In genomic region chr19:47438445-47438844, GRCm38 (mm10) we compare ENCODE assay signal across 9 mouse cellular contexts. TPM values are rescaled to one million over a fixed set of nuclear protein-coding genes. Genes with fewer than 3 reads are reported as not detected.
A peak's percentile ranks its signal among the peaks of the same experiment; 100 is the strongest.
DNase-seq lines count a peak whose midpoint lies in the region; ATAC-seq and TF ChIP-seq lines count a peak whose summit lies in the region.
"Had no signal": no experiment of that assay in that cellular context is flagged by ENCODE, and none has a peak within 500 bp of the region (broad histone marks: within the 10 kb centered on the region; RNA-seq: fewer than 3 reads in every experiment).

No protein-coding gene starts in this region.

- peaks cover 62% of the 10 kb centered on the region for H3K4me1 ChIP-seq in heart, embryonic 10.5 days
- H3K4me1 ChIP-seq in limb, embryonic 15.5 days, result peaks cover 70% of the 10 kb centered on the region

- ATAC-seq in limb, embryonic 15.5 days (ENCODE audit: insufficient number of reproducible peaks, low FRiP score, low TSS enrichment, low read depth), result peak; percentile 85
- ATAC-seq: Patski had no signal

- 43% methylated on average over 5 of the region's 5 CpGs for WGBS in heart, embryonic 10.5 days
- 20% methylated on average over 5 of the region's 5 CpGs for WGBS in limb, embryonic 15.5 days

- DNase-seq in layer of hippocampus, postnatal 10 days (ENCODE audit: low spot score in 2 of 2), result peak; percentile 49 to 56
- DNase-seq in layer of hippocampus, adult 18-20 months (ENCODE audit: low spot score in 2 of 2), result no peak
- DNase-seq in brain, embryonic 14.5 days (ENCODE audit: low read depth), result peak; percentile 86
- no peak for DNase-seq in heart, embryonic 10.5 days (ENCODE audit: low spot score)
- no peak for DNase-seq in embryo, embryonic 10.5 days (ENCODE audit: low spot score)
- no peak for DNase-seq in left cerebral cortex, adult 9 months (ENCODE audit: low spot score in 2 of 2)
- DNase-seq in c-Kit-positive CD71-positive TER-119-positive erythroid progenitor cells, embryonic 14.5 days (ENCODE audit: low spot score), result no peak

- no peaks in the 10 kb centered on the region for H3K27me3 ChIP-seq in heart, embryonic 10.5 days (ENCODE audit: insufficient read depth, poor library complexity, severe bottlenecking)
- no peaks in the 10 kb centered on the region for H3K27me3 ChIP-seq in limb, embryonic 15.5 days
- H3K27me3 ChIP-seq: Patski had no signal

- peaks cover 12% of the 10 kb centered on the region for H3K36me3 ChIP-seq in heart, embryonic 10.5 days
- H3K36me3 ChIP-seq in limb, embryonic 15.5 days, result 0 out of 2 replicates have a peak, but pooled peaks cover 4% of the 10 kb centered on the region

- no peaks in the 10 kb centered on the region for H3K9me3 ChIP-seq in heart, embryonic 10.5 days
- H3K9me3 ChIP-seq in limb, embryonic 15.5 days, result no peaks in the 10 kb centered on the region

- H3K4me2 ChIP-seq in limb, embryonic 15.5 days, result 0 out of 2 replicates have a peak overlapping the region, but pooled peaks have one; percentile 19

- no peak overlapping the region for H3K9ac ChIP-seq in limb, embryonic 15.5 days

- peak overlapping the region; percentile 56; the same call in 1 of the 2 replicates for H3K27ac ChIP-seq in heart, embryonic 10.5 days
- peak overlapping the region; percentile 75 for H3K27ac ChIP-seq in limb, embryonic 15.5 days

- no peak for TF ChIP-seq CTCF in brain, embryonic 14.5 days (IDR thresholded peaks at IDR 0.05; ENCODE audit: borderline replicate concordance, extremely low read depth, insufficient read depth, insufficient read length)

- no peak for TF ChIP-seq POLR2A in brain, embryonic 14.5 days (IDR thresholded peaks at IDR 0.05; ENCODE audit: borderline replicate concordance, extremely low read depth, insufficient read depth, insufficient read length, poor library complexity, severe bottlenecking)

- H3K4me3 ChIP-seq in heart, embryonic 10.5 days, result no peak overlapping the region
- H3K4me3 ChIP-seq in limb, embryonic 15.5 days, result no peak overlapping the region

RNA-seq across cellular contexts. Expression of gene Sh3pxd2a, which starts 25.8 kb away (rescaled TPM):
- 10 to 100 TPM; 28.0 to 29.1 TPM for total RNA-seq in layer of hippocampus, postnatal 10 days (2021)
- 10 to 100 TPM; 33.4 to 35.4 TPM for total RNA-seq in layer of hippocampus, adult 18-20 months (2021)
- 10.1 and 14.5 TPM in 2 replicates for polyA plus RNA-seq in brain, embryonic 14.5 days (2012; rRNA removed)
- polyA plus RNA-seq in heart, embryonic 10.5 days (2016; fragmentation: Nextera tagmentation; extraction: Ambion mirVana), result 3.4 and 3.9 TPM in 2 replicates
- polyA plus RNA-seq in limb, embryonic 15.5 days (2015; fragmentation: Nextera tagmentation; extraction: Ambion mirVana), result 12.2 and 12.4 TPM in 2 replicates

Comparison
In these comparisons a context has a peak if more than half of its experiments do, and no peak if none do; other contexts are left out.
1. DNase-seq: peak in layer of hippocampus, postnatal 10 days (2 of 2) and brain, embryonic 14.5 days (single experiment); none in layer of hippocampus, adult 18-20 months (0 of 2), heart, embryonic 10.5 days (single experiment), embryo, embryonic 10.5 days (single experiment), left cerebral cortex, adult 9 months (0 of 2) and c-Kit-positive CD71-positive TER-119-positive erythroid progenitor cells, embryonic 14.5 days (single experiment).